Mouse (Mus musculus): Measurements from ENCODE around the gene Hmga2.

The Hmga2 gene

DNA sequence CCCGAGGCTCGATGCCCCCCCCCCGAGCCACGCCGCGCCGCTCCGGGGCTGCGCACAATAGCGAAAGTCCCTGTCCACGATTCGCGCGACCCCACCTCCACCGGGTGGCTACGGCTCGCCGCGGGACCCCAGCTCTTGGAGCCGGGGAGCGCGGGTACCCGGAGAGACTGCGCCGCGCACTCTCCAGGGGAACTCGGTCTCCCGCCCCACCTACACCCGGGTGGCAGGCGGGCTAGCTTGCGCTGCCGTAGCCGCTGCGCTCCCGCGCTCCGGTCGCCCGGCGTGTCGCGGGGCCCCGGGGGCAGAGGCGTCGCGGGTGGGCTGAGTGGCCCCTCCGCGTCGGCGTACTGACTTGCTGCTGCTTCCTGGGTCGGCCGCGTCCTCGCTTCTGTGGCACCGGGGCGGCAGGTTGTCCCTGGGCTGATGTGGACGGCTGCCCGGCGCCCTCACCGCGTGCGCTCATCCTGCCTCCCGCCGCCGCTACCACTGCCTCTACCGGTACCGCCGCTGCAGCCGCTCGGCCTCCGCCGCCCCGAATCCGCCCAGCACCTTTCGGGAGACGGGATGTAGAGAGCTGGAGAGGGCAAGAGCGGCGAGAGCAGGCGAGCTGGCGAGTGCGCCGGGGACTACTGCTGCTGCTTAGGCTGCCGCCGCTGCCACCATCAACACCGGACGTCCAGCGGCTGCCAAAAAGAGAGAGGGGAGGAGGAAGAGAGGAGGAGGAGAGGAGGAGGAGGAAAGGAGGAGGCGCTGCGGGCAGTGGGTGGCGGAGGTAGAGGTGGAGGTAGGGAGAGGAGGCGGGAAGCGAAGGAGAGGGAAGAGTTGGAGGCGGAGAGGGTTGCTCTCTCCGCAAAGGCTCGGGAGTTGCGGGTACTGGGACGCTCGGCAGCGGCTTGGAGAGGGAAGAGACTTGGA, at the start of gene Hmga2:
Gene Hmga2 (minus strand): TSS at position 869 of the 915 bp plus-strand sequence.
- peak; percentile 66 for DNase-seq (ENCODE audit: low spot score)

DNA sequence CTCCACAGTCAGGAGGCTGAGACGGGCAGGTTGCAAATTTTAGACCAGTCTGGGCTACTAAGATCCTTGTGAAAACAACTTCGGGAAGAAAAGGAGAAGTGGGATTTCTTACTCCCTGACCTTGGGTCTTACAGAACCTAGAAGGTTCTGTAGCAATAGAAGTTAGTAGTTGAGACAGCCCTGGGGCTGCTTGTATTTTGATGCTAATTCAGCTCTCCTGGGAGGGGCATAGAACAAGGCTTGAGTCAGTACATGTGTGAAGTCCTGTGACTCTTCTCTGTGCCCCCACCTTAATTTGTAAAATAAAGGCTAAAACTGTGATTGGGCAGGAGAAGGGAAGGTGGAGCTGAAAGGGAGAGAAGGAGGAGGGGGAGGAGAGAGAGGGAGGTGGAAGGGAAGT, 46.7 kb upstream of the Hmga2 start:
- no peak for DNase-seq (ENCODE audit: low spot score)

DNA sequence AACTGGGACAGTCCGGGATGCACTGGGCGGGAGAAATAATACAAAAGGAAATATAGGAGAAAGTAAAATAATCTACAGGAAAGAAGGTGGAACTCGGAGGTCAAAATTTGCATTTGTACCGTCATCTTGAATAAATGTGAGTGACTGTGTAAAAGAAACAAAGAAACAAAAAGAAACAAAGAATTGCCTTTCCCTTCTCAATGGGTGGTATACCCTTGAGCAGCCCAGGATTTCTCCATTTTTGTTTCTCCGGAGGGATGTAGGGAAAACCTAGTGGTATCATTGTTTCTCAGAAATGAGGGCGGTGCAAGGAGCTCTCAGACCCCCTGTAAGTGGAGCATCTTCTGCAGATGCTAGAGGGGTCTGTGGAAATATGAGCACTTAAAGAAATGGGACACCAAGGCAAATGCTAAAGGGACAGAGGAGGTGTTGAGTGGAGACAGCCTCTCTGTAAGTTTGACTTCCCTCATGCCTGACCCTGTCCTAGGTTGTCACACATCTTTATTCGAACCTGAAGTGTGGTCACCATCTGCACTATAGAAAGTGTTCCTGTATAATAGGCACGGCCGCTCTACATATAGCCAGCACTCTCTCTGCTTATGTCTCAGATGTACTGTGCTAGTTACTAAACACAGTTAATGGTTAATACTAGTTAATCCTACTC, 45.8 kb upstream of the Hmga2 start:
- DNase-seq (ENCODE audit: low spot score) = no peak

DNA sequence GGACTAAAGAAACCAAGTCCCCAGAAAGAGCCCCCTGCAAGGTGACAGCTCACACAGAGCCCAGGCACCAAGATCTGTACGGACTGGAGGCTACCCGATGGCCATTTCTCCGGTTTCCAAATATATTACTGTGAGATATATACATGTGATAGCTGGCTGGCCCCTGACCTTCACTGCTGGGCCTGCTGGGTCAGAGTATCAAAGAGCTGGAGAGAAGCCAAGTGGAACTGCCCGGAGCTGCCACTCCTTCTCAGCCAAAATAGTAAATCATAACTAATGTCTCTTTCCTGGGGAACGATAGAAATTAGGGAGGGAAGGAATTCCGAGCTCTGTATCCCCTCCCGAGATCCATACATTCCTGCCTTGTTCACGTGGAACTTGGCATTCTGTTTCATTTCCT, 40.0 kb upstream of the Hmga2 start:
- no peak for DNase-seq (ENCODE audit: low spot score)

DNA sequence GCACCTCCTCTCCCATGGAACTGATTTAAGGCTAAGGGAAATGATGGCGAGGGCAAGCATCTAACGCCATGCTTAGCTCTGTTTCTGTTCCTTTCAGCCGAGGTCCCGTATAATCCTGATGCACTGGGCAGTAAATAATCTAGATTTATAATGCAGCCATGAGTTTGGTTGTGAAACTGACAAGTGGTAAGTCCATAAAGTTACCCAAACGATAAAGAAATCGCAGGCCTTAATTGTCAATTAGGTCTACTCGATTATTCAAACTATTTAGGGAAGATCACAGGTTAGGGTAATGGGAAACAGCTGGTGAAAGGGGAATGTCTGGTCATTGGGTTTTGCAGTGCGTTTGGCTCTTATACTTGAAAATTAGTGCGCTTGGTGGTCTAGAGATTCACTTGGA, 37.5 kb upstream of the Hmga2 start:
- no peak for DNase-seq (ENCODE audit: low spot score)

DNA sequence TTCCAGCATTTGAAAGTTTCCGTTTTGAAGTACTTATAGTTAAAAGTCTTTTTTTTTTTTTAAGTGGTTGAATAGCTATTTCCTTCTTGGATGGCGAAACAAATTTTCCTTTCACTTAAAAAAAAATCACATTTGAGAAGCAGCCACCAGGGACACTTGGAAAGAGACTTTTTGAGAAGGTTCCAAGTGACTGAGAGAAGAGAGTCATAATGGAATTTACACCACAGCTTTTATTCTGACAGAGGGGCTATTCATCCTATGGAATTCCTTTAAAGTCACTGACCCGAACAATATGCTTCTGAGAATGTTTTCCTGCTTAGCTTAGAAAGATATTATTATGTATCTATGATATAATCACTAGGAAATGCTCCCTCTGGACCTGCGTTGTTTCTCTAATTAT, 36.7 kb upstream of the Hmga2 start:
- no peak for DNase-seq (ENCODE audit: low spot score)

DNA sequence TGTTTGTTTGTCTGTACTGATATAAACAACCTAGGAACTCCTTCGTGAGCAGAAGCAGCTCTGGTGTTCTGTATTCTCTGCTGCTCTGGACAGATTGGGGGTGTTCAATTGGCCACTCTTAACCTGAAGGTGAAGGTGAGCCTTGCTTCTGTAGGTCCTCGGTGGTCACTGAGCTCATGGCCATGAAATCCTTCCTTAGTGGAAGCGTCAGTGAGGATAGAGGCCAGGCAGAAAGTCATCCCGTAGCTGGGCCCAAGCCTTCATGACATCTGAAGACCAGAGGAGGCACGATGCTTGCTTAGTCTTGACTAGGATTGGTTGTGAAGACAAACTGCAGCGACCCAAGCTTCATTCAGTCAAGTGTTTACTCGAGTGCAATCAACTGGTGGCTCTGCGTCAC, 35.9 kb upstream of the Hmga2 start:
- DNase-seq (ENCODE audit: low spot score) = no peak

DNA sequence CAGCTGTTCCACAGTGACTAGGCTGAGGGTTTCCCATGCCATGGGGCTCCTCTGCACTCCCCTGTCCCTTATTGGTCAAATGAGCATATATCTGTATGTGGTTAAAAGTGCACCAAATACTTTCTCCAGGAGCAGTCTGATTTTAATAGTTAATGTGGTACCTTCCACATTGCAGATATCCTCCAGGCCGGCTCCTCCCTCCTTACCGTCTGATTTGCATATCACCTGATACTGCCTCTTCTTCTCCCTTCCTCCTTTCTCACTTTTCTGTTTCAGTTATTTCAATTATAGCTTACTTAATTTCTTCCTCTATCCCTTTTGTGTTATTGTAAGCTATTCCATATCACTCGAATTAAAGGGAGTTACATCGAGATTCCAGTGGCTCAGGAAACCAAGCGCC, 27.7 kb upstream of the Hmga2 start:
- no peak for DNase-seq (ENCODE audit: low spot score)

DNA sequence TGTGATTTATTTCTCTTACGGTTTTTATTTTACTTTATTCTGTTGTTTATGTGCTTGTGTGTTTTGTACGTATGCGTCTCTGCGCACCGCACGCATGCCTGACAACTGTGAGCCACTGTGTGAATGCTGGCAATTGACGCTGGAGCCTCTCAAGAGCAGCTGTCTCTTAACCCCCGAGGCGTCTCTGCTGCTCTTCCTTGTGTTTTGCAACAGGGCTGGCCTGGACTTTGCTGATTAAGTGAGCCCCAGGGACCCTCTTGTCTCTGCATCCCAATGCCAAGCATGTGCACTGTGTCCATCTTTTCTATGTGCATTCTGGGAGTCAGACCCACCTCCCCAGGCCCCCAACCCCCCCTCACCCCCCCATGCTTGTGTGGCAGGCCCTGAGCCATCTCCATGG, 24.5 kb upstream of the Hmga2 start:
- DNase-seq (ENCODE audit: low spot score) = no peak

DNA sequence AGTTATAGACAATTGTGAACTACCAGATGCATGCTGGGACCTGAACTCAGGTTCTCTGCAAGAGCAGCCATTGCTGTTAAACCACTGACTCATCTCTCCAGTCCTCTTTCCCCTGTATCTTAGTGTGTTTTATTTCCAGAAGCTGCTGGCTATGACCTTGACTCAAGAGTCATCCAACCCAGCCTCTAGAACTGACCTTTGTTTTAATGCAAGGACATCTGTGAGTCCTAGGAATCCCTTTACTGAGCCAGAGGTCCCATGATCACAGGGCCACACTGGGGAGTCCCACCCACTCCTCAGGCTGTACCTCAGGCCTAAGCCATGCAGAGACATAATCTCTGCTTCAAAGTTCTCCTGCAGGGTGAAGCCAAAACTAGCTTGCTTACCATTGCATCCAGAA, 21.8 kb upstream of the Hmga2 start:
- no peak for DNase-seq (ENCODE audit: low spot score)

DNA sequence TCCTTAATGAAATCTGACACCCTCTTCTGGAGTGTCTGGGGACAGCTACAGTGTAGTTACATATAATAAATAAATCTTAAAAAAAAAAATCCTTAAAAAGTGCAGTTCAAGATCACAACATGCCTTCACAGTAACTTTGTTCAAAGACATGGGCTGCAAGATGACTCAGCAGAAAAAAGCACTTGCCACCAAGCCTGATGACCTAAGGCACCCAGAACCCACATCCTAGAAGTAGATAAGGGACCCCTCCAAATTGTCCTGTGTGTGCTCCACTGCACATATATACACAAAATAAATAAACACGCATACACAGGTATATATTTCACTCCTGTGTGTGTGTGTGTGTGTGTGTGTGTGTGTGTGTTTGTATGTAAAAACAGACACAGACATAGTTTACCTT, 18.4 kb upstream of the Hmga2 start:
- DNase-seq (ENCODE audit: low spot score) = no peak

DNA sequence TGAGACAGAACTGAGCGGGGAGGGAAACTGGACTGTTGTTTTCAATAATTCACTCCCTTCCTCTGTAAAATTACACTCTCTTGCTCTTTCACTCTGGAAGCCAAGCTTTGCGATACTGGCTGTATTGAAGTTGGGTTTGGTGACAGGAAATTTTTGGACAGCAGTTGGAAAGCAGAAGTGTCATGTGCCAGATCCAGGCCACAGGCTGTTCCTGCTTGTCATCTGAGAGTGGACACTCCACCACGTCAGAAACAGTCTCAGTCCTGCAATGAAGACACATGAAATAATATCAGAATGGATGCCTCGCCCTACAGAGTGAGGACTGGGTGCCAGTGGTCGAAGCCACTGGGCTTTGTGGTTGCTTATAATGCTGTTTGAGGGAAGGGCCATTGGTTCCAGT, 15.2 kb upstream of the Hmga2 start:
- no peak for DNase-seq (ENCODE audit: low spot score)

DNA sequence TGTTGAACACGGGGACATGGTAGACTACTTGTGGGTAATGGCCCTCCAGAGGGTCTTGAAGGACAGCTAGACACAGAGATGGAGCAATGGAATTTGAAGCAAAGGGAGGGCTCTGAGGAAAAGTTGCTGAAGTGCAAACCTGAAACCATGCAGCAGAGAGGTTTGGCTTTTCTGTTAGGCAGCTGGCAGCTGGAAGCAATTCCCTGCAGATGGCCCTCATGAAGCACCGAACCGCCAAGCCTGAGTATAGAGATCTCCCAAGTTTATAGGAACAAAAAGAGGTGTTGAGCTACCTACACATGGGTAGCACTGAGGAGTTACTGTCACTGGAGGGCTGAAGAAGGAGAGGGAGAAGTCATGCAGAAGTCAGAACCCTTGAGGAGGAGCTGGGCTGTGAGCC, 13.3 kb upstream of the Hmga2 start:
- no peak for DNase-seq (ENCODE audit: low spot score)

DNA sequence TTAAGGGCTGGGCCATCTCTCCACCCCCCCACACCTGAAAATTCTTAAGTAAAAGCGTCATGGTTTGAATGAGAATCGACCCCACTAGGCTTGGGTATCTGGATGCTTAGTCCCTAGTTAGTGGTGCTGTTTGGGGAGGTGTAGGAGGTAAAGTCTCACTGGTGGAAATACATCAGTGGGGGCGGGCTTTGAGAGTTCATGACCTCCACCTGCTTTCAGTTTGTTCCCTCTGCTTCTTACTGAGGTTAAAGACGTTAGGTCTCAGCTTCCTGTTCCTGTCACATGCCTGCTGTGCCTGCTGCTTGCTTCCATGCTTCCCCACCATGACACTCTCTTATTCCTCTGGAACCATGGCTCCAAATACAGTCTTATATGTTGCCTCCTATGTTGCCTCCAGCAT, 12.3 kb upstream of the Hmga2 start:
- no peak for DNase-seq (ENCODE audit: low spot score)

DNA sequence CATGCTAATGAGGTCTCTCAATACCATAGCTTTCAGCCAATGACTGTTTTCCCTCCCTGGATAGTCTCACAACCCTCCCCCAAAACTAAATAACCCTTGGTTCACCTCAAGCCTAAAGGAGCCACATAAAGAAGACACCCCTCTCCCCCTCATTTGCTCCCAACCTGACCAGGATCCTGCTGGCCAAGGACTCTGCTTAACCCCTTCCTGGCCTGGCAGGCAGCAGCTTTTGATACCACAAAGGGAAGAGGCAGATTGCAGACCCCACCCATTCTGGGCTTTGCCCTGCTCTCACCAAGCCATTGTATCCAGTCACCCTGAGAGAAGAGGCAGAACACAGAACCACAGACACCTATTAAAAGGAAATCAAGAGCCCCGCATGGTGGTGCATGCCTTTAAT, 11.6 kb upstream of the Hmga2 start:
- no peak for DNase-seq (ENCODE audit: low spot score)

DNA sequence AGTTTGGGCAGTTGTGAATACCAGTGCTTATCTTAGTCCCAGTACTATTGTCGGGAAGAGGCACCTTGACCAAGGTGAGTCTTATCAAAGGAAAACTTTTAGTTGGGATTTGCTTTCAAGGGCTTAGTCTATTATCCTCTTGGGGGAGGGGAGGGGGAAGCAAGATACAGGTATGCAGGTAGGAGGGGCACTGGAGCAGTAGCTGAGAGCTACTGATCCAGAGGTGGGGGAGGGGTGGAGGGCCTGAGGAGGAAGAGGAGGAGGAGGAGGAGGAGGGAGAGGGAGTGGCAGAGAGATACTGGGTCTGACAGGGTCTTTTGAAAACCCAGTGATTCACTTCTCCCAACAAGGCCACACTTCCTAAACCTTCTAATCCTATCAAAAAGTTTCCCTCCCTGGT, 9.2 kb upstream of the Hmga2 start:
- DNase-seq (ENCODE audit: low spot score) = no peak

DNA sequence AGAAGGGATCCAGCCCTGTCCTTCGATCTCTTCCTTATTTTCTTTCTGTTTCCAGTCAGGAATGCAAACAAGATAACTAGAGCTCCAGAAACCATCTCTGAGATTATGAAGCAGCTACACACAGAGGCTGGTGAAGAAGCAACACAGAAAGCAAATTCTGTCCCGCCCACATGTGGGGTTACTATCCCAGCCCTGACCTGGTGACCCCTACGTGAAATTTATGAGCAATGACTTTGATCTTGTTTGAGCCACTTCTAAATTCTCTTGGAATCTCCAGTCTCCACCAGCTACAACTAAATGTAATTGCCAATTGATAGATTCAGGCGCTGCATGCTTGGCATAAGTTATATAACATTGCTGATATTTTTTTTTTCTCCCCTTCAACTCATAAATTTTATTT, 7.9 kb upstream of the Hmga2 start:
- no peak for DNase-seq (ENCODE audit: low spot score)

DNA sequence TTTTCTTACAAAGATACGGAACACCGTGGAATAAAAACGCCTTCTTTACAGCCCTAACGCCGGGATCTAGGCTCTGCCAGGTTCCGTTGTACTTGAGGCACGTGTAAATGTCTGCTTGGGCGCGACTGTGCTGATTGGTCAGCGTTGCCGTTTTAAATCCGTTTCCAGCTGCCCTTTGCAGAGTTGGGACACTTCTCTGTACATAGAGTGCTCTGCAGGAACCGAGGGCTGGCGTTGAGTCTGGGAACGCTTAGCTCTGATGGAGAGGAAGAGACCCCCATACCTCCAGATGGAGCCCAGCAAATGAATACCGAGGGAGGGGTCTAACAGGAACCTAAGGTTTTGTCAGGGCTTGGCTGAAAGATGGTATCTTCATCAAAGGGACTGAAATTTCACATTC, 1.9 kb upstream of the Hmga2 start:
- peak; percentile 37 for DNase-seq (ENCODE audit: low spot score)

DNA sequence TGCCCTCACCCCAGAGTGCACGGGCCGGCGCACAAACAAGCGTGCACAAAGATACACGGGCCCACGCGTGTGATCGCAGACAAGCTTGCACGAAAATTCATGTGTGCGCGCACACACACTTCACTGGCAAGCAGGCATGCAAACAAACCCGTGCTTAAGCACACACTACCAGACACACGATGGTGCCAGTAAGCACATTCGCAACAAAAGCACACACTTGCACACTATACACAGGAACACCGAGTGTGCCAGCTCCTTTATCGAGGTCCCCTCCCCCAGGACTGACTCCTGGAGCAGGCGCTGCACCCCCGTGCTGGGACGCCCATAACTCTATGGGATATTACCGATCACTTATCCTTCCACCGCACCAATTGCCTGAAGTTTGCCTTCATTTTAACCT, 1.2 kb upstream of the Hmga2 start:
- peak; percentile 25 for DNase-seq (ENCODE audit: low spot score)

DNA sequence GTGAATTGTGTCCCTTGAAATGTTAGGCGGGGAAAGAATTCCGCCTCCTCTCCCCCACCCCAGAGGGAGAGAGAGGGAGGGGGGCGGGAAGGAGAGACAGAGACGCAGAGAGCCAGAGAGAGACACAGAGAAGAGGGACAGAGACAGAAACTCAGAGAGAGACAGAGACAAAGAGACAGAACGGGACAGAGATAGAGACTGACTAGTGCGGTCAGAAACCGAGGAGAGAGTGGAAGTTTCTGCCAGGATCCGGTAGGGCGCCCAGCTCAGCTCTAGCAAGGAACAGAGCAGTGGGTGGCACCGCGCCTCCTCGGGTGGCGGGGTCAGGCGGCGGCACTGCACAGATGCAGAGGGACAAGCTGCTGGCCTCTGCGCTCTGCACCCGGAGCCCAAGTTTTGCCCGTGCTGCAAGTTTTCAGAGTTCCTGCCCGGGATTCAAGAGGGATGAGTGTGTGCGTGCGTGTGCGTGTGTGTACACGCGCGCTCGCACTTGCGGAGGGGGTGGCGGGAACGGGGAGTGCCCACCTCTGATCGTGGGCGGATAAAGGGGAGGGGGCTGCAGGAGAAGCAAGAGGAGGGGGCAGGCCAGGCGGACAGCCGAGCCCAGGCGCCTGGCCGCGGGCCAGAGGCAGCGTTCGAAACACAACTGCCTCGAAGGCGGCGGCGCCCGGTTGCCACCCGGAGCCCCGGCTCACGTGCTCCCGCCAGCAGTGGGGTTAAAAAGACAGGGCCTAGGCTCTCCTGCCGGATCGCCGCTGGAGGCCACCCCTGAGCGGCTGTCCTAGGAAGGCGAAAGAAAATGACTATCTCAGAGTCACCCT, 457 bp upstream of the Hmga2 start:
- DNase-seq (ENCODE audit: low spot score) = peak; percentile 68

DNA sequence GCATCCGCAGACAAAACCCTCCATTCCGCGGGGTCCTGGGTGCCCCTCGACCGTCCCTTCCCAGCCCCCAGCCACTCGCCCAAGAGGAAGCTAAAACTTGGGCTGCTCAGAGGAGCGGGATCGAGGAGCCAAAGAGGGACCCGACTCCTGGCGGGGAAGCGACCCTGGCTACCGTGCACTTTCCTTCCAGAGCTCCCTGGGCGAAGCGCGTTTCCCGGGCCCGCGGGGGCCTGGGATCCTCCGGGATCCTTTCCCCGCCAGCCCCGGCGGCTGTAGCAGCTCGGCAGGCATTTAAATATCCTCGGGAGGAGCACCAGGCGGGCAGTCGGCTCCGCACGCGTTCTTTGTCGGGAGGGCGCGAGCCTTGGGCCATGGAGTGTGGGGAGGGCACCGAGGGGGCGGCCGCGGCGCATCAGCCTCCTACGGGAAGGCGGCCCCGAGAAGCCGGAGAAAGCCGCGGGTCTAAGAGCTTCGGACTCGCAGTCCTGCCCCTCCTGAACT, 1.2 kb downstream of the Hmga2 start:
- DNase-seq (ENCODE audit: low spot score) = peak; percentile 41

DNA sequence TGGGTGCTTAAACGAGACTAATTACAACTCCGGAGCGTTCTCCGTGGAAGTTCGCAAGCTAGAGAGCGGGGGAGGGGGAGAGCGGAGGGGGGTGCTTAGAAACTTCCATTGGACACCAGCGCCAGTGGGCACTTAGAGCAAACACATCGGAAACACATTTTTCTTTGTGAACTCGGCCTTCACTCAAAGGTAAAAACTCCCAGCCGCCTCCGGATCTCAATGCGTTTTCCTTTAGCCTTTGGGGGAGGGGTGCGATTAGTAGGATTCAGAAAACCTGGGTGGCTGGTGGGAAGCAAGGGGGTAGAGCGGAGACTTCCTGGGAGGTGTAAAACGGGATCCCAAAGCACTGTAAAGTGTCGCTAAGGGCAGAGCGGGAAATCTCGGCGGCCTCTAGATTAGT, 2.0 kb downstream of the Hmga2 start:
- DNase-seq (ENCODE audit: low spot score) = no peak

DNA sequence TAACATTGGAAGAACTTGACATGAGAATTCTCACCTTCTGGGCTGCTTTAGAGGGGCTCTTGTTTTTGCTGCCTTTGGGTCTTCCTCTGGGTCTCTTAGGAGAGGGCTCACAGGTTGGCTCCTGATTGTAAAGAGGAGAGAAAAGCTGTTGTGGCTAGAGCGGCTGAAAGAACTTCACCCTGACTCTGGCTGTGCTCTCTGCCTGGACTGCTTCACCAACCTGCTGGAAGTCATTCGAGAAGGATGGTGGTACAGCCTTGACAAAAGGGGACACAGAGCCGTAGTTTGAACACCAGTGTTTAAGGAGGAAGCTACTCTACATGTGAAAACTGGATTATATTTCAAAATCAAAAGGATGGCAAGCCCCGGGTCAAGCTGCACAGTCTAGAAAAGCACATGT, 3.1 kb downstream of the Hmga2 start:
- DNase-seq (ENCODE audit: low spot score) = no peak

Measured in ovary, postnatal 36 days (tissue).